Mouse (Mus musculus): Measurements from ENCODE around the gene Gm4787.
"Not testable (repeated sequence)": the region's sequence is repeated elsewhere in the genome, so short reads cannot be mapped to it uniquely, and the experiment has no call there.

The Gm4787 gene

DNA sequence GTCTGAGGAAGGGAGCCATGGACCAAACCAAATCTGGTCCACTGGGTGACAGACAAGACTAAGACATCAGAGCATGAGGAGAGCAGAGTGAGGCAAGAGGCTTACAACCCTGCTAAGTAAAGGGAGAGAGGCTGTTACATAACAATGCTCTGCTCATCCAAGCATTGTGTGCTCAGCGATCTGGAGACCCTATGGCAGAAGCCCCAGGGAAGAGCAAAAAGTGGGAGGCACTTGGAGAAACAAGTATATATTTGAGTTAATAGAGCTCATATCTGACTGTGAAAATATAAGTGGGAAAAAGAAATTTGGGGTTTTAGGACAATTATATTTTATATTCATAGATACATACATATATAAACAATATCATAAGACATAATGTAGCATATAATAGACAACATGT, at the start of gene Gm4787:
Gene Gm4787, minus strand, starts transcription at position 101 of the 400 bp plus-strand sequence.
- DNase-seq = not testable (repeated sequence)

DNA sequence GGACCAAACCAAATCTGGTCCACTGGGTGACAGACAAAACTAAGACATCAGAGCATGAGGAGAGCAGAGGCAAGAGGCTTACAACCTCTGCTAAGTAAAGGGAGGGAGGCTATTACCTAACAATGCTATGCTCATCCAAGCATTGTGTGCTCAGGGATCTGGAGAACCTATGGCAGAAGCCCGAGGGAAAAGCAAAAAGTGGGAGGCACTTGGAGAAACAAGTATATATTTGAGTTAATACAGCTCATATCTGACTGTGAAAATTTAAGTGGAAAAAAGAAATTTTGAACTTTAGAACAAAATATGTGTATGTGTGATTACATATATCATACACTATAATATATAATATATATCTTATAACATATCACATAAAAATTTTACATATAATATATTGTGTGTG, 42.6 kb upstream of the Gm4787 start, which contains the start of gene Adam4:
Gene Adam4, minus strand, starts transcription at position 101 of the 400 bp plus-strand sequence.
- DNase-seq = no peak

DNA sequence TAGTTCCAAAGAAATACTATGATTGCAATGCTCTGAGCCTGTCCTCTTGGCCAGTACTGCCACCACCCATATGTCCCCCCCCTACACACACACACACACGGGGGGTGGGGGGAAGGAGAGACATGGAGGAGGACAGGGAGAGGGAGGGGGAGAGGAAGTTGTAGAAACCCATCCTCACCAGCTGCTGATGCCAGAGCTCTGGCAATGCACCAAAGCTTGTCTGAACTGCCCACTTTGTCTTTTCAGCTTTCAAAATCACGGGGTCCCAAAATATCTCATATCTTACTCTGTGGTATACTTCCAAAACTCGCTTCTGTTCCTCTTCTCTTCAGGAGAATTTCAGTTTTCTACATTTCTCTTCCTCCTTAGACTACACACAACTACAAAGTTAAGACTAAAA, 33.9 kb upstream of the Gm4787 start:
- no peak for DNase-seq

DNA sequence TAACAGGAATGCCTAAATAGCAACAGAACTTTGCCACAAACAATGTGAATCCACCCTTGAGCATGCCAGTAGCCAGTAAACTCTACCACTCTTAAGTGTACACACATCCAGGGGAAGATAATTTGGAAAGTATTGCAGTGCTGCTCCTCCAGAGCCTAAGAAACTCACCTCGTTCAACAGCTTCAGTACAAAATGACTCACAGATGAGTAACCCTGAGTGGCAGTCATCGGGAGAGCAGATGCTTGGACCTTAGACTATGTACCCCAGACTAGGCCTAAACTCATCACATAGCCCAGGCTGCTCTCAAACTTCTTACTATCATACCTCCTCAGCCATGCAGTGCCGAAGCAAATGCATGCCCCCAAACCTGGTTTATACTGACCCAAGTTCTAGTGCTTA, 29.7 kb upstream of the Gm4787 start:
- DNase-seq = no peak

DNA sequence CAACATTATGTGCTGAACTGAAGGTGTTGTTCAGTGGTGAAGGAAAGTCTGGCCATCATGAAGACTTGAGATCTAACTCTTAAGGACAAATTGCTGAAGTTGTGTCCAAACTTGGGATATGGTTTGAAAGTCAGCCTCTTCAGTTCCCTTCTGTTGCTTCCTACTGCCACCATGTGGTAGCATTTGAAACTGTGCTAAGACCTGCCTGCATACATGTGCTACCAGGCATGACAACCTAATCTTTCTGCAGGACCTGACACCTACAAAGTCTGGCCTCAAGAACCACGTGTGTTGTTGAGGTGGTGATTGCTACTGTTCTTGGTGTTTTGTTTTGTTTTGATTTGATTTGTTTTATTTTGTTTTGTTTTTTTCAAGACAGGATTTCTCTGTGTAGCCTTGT, 22.9 kb upstream of the Gm4787 start:
- peak; percentile 88 to 89 for DNase-seq

DNA sequence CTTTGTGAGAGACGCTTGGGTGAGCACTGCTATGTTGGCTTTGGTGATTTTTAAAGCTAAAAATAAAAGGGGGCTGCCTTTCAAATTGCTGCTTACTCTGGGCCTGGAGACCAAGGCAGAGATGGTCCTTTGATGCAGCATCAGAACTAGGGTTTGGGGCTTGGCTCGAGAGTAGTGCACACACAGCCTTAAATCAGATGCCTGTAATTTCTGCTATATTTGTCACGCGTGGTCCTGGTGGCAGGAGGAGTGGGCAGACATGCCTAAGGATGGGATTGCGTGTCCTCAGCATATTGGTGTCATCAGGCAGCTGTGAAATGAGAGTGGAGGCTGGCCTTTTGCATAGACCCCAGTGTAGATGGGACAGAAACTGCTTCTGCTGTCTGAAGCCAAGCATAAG, 45.4 kb downstream of the Gm4787 start:
- DNase-seq = no peak

DNA sequence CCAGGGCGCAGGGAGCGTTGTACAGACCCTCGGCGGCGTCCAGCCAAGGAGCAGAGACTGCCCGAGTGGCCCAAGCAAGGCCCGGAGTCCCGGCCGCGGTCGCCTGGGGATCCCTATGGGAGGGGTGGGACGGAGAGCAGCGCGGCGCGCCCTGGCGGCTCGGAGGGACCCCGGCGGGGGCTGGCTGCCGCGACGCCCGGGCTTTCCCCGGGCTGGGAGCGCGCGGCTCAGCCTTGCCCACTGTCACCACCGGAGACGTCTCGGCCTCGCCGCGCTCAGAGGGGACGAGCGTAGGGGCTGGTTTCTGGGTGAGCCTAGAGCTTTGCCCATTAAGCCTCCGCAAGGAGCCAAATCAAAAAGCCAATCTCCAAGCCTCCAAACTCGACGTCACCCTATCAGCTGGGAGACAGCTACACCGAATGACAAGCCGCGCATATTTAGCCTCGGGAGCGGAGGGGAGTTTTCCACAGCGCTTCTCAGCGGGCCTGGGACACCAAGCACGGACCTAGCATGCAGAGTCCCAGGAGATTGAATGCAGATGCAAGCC, 46.3 kb downstream of the Gm4787 start, which contains the start of gene Slc8a3:
Gene Slc8a3, minus strand, starts transcription at position 306 of the 547 bp plus-strand sequence.
- peak; percentile 76 to 81 for DNase-seq

DNA sequence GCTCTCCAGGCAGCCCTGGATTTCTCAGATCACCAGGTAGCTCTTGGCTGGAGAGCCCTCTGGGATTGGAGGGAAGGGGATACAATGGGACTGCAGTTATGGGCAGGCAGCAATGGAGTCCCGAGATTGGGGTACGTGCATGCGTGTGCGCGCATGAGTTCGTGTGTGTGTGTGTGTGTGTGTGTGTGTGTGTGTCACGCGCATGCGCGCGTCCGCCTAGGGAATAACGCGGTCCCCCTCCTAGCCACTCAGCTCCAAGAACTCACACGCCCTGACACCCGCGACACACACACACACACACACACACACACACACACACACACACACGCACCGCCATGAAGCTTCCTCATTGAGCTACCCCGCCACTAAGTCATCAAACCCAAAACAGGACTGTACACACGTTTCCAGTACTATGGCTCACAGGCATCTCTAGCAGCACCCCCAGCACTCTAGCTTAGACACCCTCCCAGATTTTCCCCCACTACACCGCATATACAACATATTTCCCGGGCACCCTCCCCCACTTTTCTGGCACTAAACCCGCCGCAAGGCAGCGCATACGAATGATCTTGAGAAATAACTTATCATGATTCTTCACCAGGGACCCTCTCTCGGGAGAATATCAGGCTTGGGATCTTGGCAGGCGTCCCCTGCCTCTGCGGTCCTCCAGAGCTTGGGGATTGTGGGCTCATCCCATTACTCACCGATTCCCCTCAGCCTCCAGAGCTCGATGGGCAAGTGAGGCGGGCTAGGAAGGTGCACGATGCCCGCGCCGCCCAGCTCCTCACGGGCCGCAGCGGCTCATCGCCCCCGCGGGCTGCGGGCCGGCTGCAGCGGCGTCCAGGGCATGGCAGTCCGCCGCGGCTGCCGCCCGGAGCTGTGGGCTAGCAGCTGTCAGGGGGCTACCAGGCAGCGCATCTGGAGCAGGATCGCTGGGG, 47.1 kb downstream of the Gm4787 start:
- DNase-seq = peak; percentile 87 to 88

DNA sequence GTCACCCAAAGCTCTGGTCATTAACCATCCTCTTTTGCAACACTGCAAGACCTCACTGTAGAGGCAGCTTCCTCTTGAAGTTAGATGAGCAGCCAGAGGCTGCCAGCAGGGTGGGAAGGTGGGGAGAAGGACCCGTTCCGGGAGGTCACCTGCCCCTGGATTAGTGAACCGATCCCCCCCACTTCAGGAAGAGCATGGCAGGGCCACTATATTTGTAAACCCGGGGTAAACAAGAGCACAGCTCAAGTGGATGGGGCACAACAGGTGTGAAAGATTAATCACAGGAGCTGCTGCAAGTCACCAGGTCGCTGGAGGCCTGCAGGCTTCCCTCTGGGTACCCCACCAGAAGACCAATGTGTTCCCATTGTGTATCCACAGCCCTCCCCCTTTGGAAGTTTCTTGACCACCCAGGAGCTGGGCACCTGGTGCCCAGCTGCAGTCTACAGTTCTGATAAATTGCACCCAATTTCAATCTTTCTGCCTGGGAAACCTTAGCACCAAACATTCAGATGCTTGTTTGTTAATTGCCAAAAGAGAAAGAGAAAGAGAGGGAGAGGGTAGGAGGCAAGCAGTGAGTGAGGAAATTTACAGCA, 48.1 kb downstream of the Gm4787 start:
- DNase-seq = no peak

Measured in cerebellum, postnatal 14 days (tissue).